Mouse (Mus musculus): ENCODE data around the gene Irx5. TPM values are rescaled to one million over a fixed set of nuclear protein-coding genes. Genes with fewer than 3 reads are reported as not detected.

Irx5 gene
- total and polyA plus RNA-seq, 2 experiments = not detected

- Histone ChIP-seq H3K27me3 (ENCODE audit: control insufficient read depth, insufficient read depth, low read length) (peaks cover 42% of the 10 kb centered on the region), H3K4me1 (ENCODE audit: control insufficient read depth, insufficient read depth, low read length) (peaks cover 3% of the 10 kb centered on the region), H3K4me3 (ENCODE audit: insufficient read depth, low read depth, low read length) (peak overlapping the region; percentile 32; the same call in 1 of the 2 replicates), H3K9ac (ENCODE audit: low read depth, low read length) (no peak overlapping the region), H3K27ac (replicated peaks; ENCODE audit: insufficient read depth, low read depth, low read length) (no peak overlapping the region), H3K79me2 (ENCODE audit: control insufficient read depth, insufficient read depth, low read length) (no peaks in the 10 kb centered on the region), H3K36me3 (ENCODE audit: control insufficient read depth, insufficient read depth, low read length) (no peaks in the 10 kb centered on the region)
- no peak for DNase-seq (ENCODE audit: extremely low read depth, low read depth, low spot score)
- WGBS = 2% methylated on average over 80 of the region's 80 CpGs
- TF ChIP-seq POLR2A (IDR thresholded peaks at IDR 0.05; ENCODE audit: extremely low read depth, insufficient read depth, low read length) = no peak
- no peak for TF ChIP-seq CTCF (IDR thresholded peaks at IDR 0.05; ENCODE audit: low read depth, low read length)
Observed at GRCm38 (mm10) chr8:92358141-92358999, 945 bp downstream of the Irx5 start.

GRCm38 (mm10) chr8:92359000-92359832 is 1.8 kb downstream of the Irx5 start:
- DNase-seq (ENCODE audit: extremely low read depth, low read depth, low spot score) = no peak
- no peak overlapping the region for H3K4me3 ChIP-seq (ENCODE audit: insufficient read depth, low read depth, low read length)
- H3K27me3 ChIP-seq (ENCODE audit: control insufficient read depth, insufficient read depth, low read length) = peaks cover 43% of the 10 kb centered on the region
- TF ChIP-seq POLR2A (IDR thresholded peaks at IDR 0.05; ENCODE audit: extremely low read depth, insufficient read depth, low read length) (no peak), CTCF (IDR thresholded peaks at IDR 0.05; ENCODE audit: low read depth, low read length) (no peak)
- H3K27ac ChIP-seq (replicated peaks; ENCODE audit: insufficient read depth, low read depth, low read length) = no peak overlapping the region
- peaks cover 3% of the 10 kb centered on the region for H3K4me1 ChIP-seq (ENCODE audit: control insufficient read depth, insufficient read depth, low read length)
- 5% methylated on average over 35 of the region's 35 CpGs for WGBS
- no peak overlapping the region for H3K9ac ChIP-seq (ENCODE audit: low read depth, low read length)
- no peaks in the 10 kb centered on the region for H3K79me2 ChIP-seq (ENCODE audit: control insufficient read depth, insufficient read depth, low read length)
- no peaks in the 10 kb centered on the region for H3K36me3 ChIP-seq (ENCODE audit: control insufficient read depth, insufficient read depth, low read length)

- H3K4me3 ChIP-seq (ENCODE audit: insufficient read depth, low read depth, low read length) = no peak overlapping the region
- H3K27me3 ChIP-seq (ENCODE audit: control insufficient read depth, insufficient read depth, low read length) = peaks cover 40% of the 10 kb centered on the region
- H3K27ac ChIP-seq (replicated peaks; ENCODE audit: insufficient read depth, low read depth, low read length) = no peak overlapping the region
- TF ChIP-seq POLR2A (IDR thresholded peaks at IDR 0.05; ENCODE audit: extremely low read depth, insufficient read depth, low read length) (no peak), CTCF (IDR thresholded peaks at IDR 0.05; ENCODE audit: low read depth, low read length) (no peak)
- H3K36me3 ChIP-seq (ENCODE audit: control insufficient read depth, insufficient read depth, low read length) = no peaks in the 10 kb centered on the region
- H3K79me2 ChIP-seq (ENCODE audit: control insufficient read depth, insufficient read depth, low read length) = no peaks in the 10 kb centered on the region
- DNase-seq (ENCODE audit: extremely low read depth, low read depth, low spot score) = no peak
- H3K9ac ChIP-seq (ENCODE audit: low read depth, low read length) = no peak overlapping the region
- H3K4me1 ChIP-seq (ENCODE audit: control insufficient read depth, insufficient read depth, low read length) = peaks cover 3% of the 10 kb centered on the region
- 3% methylated on average over 17 of the region's 21 CpGs for WGBS
Observed at GRCm38 (mm10) chr8:92359833-92360082, 2.3 kb downstream of the Irx5 start.

GRCm38 (mm10) chr8:92360083-92360861 is 2.8 kb downstream of the Irx5 start:
- H3K27me3 ChIP-seq (ENCODE audit: control insufficient read depth, insufficient read depth, low read length) = peaks cover 45% of the 10 kb centered on the region
- H3K9ac ChIP-seq (ENCODE audit: low read depth, low read length) = no peak overlapping the region
- H3K36me3 ChIP-seq (ENCODE audit: control insufficient read depth, insufficient read depth, low read length) = no peaks in the 10 kb centered on the region
- no peak overlapping the region for H3K4me3 ChIP-seq (ENCODE audit: insufficient read depth, low read depth, low read length)
- no peaks in the 10 kb centered on the region for H3K79me2 ChIP-seq (ENCODE audit: control insufficient read depth, insufficient read depth, low read length)
- H3K4me1 ChIP-seq (ENCODE audit: control insufficient read depth, insufficient read depth, low read length) = peaks cover 3% of the 10 kb centered on the region
- TF ChIP-seq POLR2A (IDR thresholded peaks at IDR 0.05; ENCODE audit: extremely low read depth, insufficient read depth, low read length) (no peak), CTCF (IDR thresholded peaks at IDR 0.05; ENCODE audit: low read depth, low read length) (no peak)
- no peak for DNase-seq (ENCODE audit: extremely low read depth, low read depth, low spot score)
- H3K27ac ChIP-seq (replicated peaks; ENCODE audit: insufficient read depth, low read depth, low read length) = no peak overlapping the region
- WGBS = 4% methylated on average over 77 of the region's 77 CpGs

- Histone ChIP-seq H3K9ac (ENCODE audit: low read depth, low read length) (no peak overlapping the region), H3K4me3 (ENCODE audit: insufficient read depth, low read depth, low read length) (no peak overlapping the region), H3K4me1 (ENCODE audit: control insufficient read depth, insufficient read depth, low read length) (no peaks in the 10 kb centered on the region; the same call in 1 of the 2 replicates), H3K36me3 (ENCODE audit: control insufficient read depth, insufficient read depth, low read length) (no peaks in the 10 kb centered on the region), H3K27me3 (ENCODE audit: control insufficient read depth, insufficient read depth, low read length) (peaks cover 53% of the 10 kb centered on the region), H3K27ac (replicated peaks; ENCODE audit: insufficient read depth, low read depth, low read length) (no peak overlapping the region), H3K79me2 (ENCODE audit: control insufficient read depth, insufficient read depth, low read length) (no peaks in the 10 kb centered on the region)
- 11% methylated on average over 25 of the region's 25 CpGs for WGBS
- no peak for TF ChIP-seq POLR2A (IDR thresholded peaks at IDR 0.05; ENCODE audit: extremely low read depth, insufficient read depth, low read length)
- peak; percentile 22 for TF ChIP-seq CTCF (IDR thresholded peaks at IDR 0.05; ENCODE audit: low read depth, low read length)
- DNase-seq (ENCODE audit: extremely low read depth, low read depth, low spot score) = no peak
Observed at GRCm38 (mm10) chr8:92361546-92362351, 4.3 kb downstream of the Irx5 start.
